Mouse (Mus musculus) testis, postnatal 10 days (tissue): ENCODE data around the gene Hdac4.

ENCODE experiments used
- DNase-seq: peaks from one replicate; pipeline ENCODE4 v3.0.0; 2021; ENCODE audit warnings: low spot score

The Hdac4 gene

DNA sequence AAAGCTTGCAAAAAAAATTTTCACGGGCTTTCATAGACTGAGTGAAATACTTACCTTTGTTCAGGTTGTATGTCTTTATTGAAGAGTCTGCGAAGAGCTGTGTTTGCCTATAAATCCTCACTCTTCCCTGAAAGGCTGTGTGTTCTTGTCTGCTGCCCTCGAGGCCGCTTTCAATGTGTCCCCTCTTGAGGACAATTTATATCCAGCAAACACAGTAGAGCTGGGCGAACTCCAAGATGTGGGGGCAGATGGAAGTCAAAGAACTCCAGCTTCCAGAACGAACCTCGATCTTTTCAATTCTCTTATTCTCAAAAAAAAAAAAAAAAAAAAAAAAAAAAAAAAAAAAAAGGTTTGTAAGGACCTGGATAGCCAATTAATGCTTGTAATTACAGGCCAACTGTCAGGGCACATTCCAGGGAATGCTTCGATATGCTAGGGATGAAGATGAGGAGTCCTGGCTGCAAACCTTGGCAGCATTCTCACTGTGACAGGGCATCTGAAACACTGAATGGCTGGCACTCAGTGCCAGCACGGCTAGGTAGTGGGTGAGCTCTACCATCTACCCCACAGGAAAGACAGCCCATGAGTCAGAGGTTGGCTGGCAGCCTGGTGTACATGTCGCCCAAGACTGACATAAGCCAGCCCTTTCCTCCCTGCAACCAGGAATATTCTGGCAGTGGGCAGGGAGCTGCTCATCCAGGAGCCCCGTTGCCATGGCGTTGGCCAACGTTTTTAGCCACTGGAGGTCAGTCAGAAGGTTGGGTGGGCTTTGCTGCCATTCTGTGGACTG is at the start of gene Hdac4:
Gene Hdac4 (minus strand): TSS at position 340 of the 790 bp plus-strand sequence.
- no peak for DNase-seq

DNA sequence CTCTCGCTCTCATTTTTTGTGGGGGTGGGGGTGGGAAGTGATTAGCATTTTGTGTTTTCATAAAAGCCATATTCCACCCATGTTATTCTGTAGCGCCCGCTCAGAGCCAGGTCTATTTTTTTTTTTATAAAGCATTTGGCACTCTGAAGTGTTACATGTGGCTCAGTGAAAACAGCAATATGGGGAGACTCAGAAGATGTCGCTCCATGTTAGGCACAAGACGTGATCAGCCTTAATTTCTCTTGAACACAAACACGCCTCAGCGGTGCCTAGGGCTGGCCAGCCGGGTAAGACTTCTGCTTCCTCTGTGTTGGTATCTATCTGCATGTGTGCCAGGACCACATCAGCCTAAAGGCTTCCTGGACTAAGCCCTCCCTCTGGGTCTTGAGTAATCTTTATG is 48.0 kb upstream of the Hdac4 start:
- DNase-seq = no peak

DNA sequence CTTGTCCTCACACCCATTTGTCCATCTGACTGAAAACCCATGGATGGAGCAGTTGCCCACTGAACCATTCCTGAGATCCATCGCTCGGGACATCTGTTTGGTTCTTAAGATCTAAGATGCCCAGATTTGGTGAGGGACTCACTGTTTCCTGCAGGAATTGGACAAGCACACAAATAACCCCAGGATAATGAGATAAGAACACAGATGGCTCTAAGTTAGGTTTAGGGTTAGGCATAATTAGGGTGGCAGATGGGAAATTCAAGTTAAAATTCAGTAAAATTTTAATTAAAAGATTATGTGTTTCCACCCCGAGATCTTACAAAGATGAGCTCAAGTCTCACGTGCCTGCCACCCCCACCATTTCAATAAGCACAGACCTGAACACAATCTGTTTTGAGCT is 44.6 kb upstream of the Hdac4 start:
- no peak for DNase-seq

DNA sequence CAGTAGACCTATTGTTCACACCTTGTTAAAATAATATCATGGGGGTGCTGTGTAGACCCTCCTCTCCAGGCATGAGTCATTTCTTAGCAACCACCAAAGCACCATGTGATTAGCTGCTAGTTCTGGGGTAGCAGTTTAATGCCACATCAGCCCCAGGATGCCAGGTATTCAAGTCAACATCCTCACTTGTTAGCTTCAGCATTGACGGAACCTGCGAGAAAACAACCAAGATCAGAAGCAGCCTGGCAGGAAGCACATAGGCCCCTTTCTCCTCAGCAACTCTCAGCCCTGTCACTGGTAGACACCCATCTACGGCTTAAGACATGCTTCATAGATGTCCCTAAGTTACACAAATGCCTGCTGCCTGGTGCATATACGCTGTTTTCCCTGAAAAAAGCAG is 40.1 kb upstream of the Hdac4 start:
- DNase-seq = no peak

DNA sequence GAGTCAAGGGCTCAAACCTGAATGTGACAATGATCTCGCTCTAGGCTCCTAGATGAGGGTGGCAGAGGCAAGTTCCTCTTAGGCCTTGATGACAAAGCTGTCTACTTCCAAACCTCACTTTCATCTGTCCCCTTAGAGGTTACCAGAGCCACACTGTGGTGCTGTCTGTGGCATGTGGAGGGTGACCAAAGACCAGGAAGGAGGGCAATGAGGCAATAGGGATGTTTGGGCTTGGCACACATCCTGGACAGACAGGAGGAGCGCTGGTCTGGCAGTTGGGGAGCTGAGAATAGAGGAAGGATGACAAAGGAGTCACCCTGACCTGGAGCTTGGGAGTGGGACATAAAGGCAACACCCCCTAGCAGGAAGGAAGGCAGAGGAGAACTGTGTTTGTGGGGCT is 29.8 kb upstream of the Hdac4 start:
- DNase-seq = no peak

DNA sequence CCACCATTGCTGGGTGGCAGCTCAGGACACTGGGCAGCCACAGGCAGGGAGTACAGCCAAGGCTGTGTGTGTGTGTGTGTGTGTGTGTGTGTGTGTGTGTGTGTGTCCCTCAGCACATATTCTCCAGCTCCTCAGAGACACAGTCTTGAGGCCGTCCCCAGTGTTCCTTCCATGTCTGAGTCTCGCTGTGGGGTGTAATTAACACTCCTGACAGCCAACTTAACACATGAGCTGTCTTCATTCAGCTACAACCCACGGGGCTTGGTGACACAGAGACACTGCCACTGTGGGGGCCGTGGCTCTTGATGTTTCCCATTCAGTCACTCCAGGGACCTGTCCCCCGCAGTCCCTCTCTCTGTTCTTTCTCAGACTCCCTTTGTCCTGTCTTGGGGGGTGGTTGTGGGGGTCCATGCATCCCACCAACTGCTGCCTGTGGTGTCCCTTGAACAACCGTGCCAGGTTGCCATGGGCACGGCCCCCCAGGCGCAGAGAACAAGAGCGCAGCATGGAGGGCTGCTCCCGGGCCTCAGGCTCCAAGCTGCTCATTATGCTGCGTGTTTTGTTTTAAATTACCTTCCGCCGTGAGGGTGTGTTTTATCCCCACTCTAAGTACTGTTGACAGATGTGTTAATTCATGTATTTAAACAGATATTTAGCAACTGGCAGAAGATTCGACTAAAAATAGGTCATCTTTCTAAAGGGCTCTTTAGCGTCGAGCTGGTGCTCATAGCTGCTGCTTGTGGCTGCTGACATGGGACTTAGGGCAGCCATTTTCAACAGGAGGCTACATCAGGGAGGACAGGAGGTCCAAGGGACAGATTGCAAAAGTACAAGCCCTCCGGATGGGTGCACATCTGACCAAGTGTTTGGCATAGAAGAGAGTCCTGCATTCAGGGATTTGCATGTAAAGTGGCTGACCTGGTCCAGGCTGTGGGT is 28.7 kb upstream of the Hdac4 start:
- no peak for DNase-seq

DNA sequence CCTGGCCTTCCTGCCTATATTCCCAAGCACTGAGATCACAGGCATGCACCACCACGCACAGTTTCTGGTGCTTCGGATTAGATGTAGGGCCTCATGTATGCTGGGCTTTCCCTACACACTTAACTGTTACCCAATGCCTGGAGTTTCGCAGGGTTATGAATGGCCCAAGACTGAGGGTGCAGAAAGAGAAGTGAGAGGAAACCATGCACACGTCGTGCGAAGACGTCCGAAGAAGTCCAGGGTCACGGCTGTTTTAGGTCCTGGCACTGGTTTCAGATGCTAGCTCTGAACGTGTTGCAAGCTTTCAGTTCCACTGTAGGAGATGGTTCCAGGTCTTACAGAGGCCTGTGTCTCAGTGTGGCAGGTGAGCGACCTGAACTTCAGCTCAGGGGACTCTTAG is 21.2 kb upstream of the Hdac4 start:
- no peak for DNase-seq

DNA sequence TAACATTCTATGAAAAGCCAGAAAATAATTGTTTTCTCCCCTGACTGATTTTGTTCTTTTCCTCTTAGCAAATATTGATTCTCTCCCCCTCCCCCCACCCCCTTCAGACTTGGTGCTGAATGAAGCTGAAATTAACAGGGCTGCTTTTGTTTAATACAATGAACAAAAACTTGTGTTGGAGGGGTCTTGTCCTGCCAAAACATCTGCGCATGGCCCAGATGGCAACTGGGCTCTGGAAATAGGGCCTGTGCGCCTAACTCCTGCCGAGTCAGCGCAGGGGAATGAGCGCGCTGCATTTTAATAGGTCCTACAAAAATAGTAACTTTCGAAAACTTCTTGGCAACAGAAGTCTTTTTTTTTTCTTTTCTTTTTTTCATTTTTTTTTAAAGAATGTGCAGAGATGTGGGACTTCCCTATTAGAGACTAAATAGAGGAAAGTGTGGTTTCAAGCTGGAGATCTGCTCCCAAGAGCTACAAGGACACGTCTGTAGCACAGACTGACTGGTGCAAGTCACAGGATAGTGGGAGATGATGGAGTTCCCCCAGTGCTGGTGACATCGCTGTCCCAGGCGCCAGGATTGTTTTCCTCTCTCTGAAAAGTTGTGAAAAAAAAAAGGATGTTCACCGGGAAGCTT is 20.6 kb upstream of the Hdac4 start:
- DNase-seq = no peak

DNA sequence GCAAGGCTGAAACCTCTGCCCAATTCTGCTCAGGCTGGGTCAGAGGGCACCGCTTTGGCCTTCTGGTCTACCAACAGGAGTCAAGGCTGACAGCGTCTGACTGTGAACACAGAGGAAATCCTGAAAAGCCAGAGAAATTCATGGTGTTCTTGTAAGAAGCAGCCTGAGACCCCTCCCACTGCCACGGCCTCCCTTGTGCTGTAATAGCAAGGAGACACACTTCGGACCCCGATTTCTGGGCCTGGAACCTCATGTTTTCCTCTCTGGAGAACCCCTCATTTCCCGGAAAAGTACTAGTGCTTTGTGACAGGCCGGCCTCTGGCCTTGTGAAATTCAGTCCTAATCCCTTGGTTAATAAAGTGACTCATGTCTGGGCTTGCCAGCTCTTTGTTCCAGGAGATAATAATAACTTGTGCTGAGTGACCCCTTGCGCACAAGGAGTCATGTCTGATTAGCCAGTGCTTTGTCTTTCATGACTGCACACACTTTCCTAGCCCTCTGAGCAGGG is 19.7 kb upstream of the Hdac4 start:
- DNase-seq = no peak

DNA sequence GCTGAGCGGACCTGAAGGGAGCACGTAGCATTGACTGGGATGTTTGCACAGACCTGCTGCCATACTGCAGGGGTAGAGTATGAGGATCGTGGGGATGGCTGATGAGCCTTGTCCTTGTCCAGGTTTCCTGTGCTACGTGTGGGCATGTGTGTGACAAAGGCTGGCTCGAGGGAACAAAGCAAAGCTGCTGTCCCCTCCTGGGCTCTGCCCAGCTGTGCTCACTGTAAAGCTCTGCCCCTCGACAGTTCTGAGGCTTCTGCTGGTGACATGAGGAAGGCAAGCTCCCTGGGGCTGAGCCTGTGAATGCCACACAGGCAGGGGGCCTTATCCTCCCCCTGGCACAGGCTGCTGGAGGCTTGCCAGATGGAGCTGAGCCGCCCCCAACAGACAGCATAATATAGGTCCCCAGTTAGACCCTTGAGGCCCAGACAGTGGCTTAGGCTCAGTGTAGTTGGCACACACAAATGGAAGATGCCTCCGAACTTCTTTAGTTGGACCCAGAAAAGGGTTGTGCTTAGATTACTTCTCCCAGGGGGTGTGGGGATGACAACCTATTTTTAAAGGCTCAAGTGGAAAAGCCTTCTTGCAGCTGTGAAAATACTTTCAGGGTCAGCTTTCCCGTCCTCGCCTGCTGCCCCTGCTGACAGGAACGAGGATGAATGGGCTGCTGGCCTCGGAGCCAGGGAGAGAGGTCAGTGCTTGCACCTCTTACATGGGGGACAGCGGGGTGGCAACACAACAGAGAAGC is 16.7 kb upstream of the Hdac4 start:
- peak; percentile 51 for DNase-seq

DNA sequence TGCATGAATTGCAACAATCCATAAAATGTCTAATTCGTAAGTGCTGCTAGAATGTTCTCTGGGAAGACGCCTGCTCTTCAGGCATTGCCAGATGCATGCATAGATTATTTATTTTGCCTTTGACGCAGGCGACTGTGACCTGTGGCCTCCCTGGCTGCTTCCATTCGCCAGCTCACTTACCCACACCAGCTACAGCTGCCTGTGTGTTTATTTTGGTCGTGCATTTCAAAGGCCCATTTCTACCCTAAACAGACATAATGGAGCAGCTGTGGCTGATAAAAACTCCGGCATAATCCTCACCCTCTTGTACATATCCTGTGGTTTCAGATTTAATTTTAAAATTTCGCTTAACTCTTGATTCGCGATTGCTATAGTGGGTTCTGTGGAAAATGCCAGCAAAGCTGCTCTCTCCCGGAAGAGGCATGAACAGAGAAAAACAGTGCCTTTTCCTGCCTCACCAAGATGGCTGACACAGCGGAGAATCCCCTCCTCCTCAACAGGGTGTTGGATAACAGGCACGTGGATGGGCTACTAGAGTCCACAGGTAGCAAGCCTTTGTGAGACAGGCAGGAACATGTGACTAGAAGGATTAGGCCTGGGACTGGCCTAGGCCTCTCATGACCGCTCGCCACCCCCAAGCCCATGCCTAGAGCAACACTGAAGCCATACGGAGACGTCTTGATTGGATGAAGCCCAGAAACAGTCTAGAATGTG is 7.3 kb upstream of the Hdac4 start:
- DNase-seq = no peak

DNA sequence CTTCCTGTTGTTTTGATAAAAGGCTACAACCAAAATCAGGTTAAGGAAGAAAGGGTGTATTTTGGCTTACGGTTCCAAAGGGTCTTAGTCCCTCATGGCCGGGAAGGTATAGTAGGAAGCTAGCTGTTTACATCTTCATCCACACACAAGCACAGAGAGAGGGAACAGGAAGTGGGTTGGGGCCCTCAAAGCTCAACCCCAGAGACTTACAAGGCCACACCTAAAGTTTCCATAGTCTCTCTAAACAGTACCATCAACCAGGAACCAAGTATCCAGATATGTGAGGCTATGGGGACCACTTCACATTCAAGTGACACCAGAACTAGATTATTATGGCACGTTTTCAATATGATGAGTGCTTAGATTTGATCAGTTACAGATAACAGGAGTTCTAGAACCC is 5.0 kb downstream of the Hdac4 start:
- DNase-seq = no peak

DNA sequence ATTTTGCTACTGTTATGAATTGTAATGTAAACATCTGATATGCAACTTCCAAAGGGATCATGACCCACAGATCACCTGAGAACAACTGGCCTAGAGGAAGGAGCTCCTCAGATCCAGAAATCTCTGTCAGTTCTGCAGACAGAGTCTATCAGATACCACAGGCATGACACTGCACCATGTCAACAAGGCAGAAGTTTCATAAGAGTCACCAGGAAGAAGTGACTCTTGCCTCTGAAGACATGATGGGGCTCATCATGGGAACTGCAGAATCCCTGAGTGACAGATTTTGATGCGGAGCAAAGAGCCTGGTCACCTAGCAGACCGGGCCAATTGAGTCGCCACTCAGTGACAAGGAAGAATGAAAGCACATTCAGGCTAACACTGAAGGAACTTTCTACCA is 8.4 kb downstream of the Hdac4 start:
- DNase-seq = no peak

DNA sequence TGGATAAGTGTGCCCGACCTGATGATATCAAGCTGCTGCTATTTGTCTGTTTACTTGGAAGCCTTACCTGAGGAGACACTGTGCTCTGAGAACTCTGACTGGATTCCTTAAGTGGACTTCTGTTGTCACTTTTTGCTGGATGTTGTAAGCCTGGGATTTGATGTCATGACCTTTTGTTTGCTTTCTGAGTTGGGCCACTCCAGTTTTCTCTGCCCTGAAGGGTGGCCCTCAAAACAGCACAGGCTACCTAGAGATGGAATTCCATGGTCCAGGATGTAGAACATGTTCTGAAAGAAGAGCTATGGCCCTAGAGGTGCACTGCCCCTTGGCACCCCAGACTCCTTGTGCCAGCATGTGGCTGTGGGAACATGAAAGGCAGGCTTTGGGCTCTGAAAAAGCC is 10.9 kb downstream of the Hdac4 start:
- no peak for DNase-seq

DNA sequence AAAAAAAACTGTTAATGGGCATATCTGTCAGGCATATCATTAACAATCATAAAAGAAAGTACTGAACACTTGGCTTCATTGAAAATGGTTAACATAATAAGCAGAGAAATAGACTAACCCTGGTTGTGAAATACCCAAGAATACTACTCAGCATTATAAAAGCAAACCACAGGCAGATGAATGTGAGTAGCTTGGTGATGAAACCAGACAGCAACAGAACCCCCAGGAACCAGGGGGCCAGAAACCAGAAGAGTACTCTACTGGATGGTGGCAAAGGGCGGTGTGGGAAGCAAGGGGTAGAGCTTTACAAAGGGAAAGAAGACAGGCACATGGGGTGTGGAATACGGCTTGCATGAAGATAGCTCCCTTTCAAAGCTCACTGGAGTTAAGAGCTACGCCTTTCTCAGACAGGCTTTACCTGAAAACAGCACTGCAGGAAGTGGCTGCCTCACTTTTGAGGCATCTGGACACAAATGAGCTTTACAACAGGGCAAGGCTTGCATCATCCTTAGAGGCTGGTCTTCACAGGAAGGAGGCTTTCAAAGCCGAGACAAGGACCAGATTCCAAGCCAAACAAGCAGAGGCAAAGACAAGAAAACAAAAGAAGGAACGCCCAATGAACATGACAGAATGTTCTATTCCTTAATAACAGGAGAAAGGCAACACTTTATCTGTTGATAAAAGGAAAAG is 12.3 kb downstream of the Hdac4 start:
- no peak for DNase-seq

DNA sequence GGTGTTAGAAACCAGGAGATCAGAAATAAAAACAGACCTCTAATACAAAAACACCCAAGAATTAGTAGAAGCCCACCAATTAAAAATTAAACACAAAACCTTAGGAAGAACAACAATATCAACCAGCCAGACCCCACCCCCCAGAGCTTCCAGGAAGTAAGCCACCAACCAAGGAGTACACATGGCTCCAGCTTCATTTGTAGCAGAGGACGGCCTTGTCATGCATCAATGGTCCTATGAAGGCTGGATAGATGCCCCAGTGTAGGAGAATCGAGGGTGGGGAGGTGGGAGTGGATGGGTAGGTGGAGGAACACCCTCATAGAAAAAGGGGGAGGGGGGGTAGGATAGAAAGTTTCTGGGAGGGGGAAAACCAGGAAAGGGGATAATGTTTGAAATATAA is 13.5 kb downstream of the Hdac4 start:
- DNase-seq = no peak

DNA sequence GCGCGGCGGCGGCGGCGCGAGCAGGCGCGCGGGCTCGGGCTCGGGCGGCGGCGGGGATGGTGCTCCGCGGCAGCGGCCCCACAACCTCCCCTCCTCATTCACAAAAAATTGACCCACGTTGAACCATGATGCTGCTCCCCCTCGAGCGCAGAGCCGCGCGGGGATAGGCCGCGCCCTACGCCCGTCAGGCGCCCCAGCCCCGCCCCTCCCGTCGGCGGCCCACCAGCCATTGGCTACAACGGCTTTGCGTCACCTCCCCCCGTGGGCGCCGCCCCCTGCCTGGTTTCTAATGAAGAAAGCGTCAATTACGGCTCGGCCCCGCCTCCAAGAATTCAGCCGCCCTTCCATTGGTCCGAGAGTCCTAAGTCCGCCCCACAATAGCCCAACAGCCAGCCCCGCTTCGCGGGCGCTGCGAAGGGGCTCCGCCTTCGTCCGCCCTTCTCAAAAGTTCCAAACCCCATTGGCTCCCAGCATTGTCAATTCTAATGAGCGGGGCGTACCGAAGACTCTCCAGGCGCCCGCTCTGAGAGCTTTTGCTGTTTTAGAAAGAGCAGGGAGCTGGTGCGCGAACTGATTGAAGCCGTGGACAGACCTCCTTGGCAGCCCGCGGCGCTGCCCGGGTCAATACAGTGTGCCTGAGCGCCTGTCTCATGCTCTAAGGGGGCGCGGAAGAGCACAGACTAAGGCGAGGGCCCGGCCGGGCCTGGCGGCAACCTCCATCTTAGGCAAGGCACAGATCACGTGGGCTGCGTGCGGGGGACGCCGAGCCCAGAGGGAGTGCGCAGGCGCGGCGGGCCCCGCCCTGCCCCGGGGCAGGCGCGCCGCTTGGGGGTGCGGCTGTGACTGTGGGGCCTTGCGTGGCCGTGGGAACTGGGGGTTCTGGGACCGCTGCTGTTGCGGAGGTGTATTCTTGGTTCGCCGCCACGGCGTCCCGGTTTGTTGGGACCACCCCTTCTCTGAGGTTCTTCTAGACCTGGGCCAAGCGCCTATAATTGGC is 15.1 kb downstream of the Hdac4 start:
- DNase-seq = peak; percentile 100

DNA sequence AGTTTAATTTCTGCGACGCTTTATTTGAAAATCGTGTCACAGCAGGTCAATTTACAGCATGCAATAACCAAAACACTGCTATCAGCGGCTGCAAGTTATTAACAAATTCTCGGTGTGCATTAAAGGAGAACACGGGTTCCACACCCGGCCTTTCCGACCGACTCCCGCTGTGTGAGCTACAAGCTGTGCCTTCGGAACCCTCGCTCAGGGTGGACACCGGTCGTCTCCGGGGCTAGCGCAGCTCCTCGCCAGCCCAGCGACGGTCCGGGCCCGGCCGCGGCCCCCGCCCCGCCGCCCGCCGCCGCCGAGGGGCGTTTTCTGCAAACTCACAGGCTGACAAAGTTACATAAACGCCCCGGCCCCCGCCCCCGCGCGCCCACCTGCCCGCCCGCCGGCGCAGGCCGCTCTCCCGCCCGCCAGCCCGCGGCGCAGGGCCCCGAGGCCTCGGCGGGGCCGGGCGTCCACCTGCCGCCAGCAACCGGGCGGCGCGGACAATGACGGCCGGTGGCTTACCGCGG is 16.0 kb downstream of the Hdac4 start:
- DNase-seq = peak; percentile 78

DNA sequence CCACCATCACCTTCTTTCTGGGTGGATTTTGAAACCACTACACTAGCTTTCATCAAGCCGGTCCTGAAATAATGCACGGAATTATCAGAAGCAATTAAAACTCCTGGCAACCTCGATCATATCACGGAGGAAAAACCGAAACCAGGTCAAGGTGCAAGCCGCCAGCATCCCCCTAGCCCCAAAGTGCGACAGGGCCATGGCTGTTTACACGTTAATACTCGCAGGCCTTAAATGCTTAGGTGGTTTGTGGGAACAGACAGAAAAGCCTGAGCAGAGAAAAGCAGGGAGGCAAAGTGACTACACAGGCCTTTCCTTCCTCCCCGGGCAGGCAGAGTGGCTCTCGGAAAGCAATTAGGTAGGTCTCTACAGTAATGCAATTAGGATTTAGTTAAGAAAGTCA is 16.4 kb downstream of the Hdac4 start:
- no peak for DNase-seq
